Mouse (Mus musculus) C2C12 (cell line): Measurements from ENCODE around the gene Micall2.
"Not testable (repeated sequence)": the region's sequence is repeated elsewhere in the genome, so short reads cannot be mapped to it uniquely, and the experiment has no call there.

Source experiments
- CEBPB ChIP-seq: IDR thresholded peaks from one replicate; pipeline ENCODE4 v1.6.1; 2011; ENCODE audit warnings: low read depth, mild to moderate bottlenecking, control low read depth, moderate library complexity
- CTCF ChIP-seq: IDR thresholded peaks from one replicate; pipeline ENCODE4 v1.5.1; 2011; ENCODE audit not compliant: control insufficient read depth, insufficient read depth, insufficient read length
- FOSL1 ChIP-seq: IDR thresholded peaks from one replicate; pipeline ENCODE4 v1.8.0; 2011; ENCODE audit warnings: mild to moderate bottlenecking, low read length; ENCODE audit not compliant: poor library complexity, insufficient read depth, severe bottlenecking
- MAX ChIP-seq: IDR thresholded peaks from one replicate; pipeline ENCODE4 v1.6.1; 2011; ENCODE audit warnings: mild to moderate bottlenecking, control low read depth
- MYOD1 ChIP-seq: IDR thresholded peaks from one replicate; pipeline ENCODE4 v1.6.1; 2011; ENCODE audit warnings: low read depth; ENCODE audit not compliant: control insufficient read depth, insufficient read length
- MYOG ChIP-seq: IDR thresholded peaks from one replicate; pipeline ENCODE4 v1.6.1; 2011; ENCODE audit not compliant: control insufficient read depth, insufficient read length; ENCODE audit errors: extremely low read depth
- USF1 ChIP-seq: IDR thresholded peaks from one replicate; pipeline ENCODE4 v1.6.1; 2011; ENCODE audit warnings: low read depth, mild to moderate bottlenecking, control low read depth, moderate library complexity

GRCm38 (mm10) chr5:139695876-139696275, 40.3 kb downstream of the Micall2 start:
- not testable (repeated sequence) for TF ChIP-seq CTCF, MAX, MYOG, MYOD1, USF1, CEBPB, FOSL1
